Mouse (Mus musculus) midbrain, embryonic 15.5 days (tissue): Measurements from ENCODE around the gene Lrrc52. TPM values are rescaled to one million over a fixed set of nuclear protein-coding genes. Genes with fewer than 3 reads are reported as not detected.

Experiments
- ATAC-seq: fragments of 200-750 bp; cut with Nextera tagmentation; replicated peaks from 2 replicates; pipeline ENCODE4 v1.8.0; 2017; ENCODE audit warnings: moderate TSS enrichment
- H3K27ac ChIP-seq: fragments of 300-500 bp; sonication (generic); 2 replicates; pipeline ENCODE4 v1.5.1; 2015; ENCODE audit warnings: mild to moderate bottlenecking, inconsistent platforms
- H3K27me3 ChIP-seq: fragments of 300-500 bp; sonication (generic); replicated peaks from 2 replicates; pipeline ENCODE4 v1.6.1; 2015; ENCODE audit warnings: inconsistent platforms
- H3K36me3 ChIP-seq: fragments of 300-500 bp; sonication (generic); replicated peaks from 2 replicates; pipeline ENCODE4 v1.6.1; 2015; ENCODE audit warnings: inconsistent platforms
- H3K4me1 ChIP-seq: fragments of 300-500 bp; sonication (generic); 2 replicates; pipeline ENCODE4 v1.6.1; 2015; ENCODE audit warnings: inconsistent platforms
- H3K4me2 ChIP-seq: fragments of 300-500 bp; sonication (generic); 2 replicates; pipeline ENCODE4 v1.6.1; 2015; ENCODE audit warnings: inconsistent platforms, mild to moderate bottlenecking, moderate library complexity
- H3K4me3 ChIP-seq: fragments of 300-500 bp; sonication (generic); 2 replicates; pipeline ENCODE4 v1.5.1; 2015; ENCODE audit warnings: mild to moderate bottlenecking, inconsistent platforms
- H3K9ac ChIP-seq: fragments of 300-500 bp; sonication (generic); 2 replicates; pipeline ENCODE4 v1.6.1; 2015; ENCODE audit warnings: mild to moderate bottlenecking, inconsistent platforms
- H3K9me3 ChIP-seq: fragments of 300-500 bp; sonication (generic); 2 replicates; pipeline ENCODE4 v1.6.1; 2016; ENCODE audit warnings: inconsistent platforms
- WGBS: fragments of 180-500 bp; shearing (Covaris S2); methylation state at CpG from one replicate; pipeline ENCODE4 v1.1.7; 2015; ENCODE audit warnings: mixed read lengths; 5-methylcytosine and 5-hydroxymethylcytosine counted together
- polyA plus RNA-seq: library from polyadenylated mRNA; unstranded; fragments of >200 nt; fragmentation: Nextera tagmentation; extraction: Ambion mirVana; gene quantifications from 2 replicates; pipeline ENCODE4 v1.2.1, GENCODE M21; 2015

Gene Lrrc52
- polyA plus RNA-seq, 1 experiment from 2014 or later, result not detected

DNA sequence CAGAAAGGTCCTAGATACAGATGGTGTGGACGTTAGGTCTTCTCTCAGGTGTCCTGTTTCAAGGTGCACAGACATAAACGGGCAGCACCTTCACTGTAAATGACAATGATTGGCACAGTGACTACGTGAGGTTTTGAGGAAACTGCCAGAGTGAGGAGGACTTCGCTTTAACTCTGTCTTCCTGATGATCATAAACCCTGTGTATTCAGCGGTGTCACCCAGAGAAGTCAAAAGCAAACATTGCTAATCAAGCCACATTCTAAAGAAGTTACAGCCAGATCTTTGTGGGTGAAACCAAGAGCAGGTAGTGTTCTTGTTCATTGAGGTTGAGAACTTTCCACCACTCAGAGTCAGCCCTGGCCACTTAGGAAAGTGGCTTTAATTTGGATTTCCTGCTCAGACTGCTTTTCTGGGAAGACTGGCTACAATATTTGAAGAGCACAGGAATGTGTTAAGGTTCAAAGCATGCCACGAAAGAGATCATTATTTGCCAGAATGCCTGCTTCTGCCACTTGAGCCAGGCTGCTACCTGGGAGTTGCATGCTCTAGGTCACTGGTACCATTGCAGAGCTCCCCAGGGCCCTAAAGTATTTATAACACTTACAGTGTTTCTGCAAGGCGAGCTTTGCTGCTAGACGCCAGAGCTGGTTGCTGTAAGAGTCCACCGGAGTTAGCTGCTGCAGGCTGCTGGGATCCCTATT is 35.5 kb downstream of the Lrrc52 start:
- H3K36me3 ChIP-seq, result no peaks in the 10 kb centered on the region
- H3K9ac ChIP-seq, result no peak overlapping the region
- no peaks in the 10 kb centered on the region for H3K9me3 ChIP-seq
- no peak overlapping the region for H3K4me2 ChIP-seq
- H3K27me3 ChIP-seq, result no peaks in the 10 kb centered on the region
- H3K27ac ChIP-seq, result no peak overlapping the region
- WGBS, result 71% methylated on average over 9 of the region's 9 CpGs
- H3K4me3 ChIP-seq, result no peak overlapping the region
- H3K4me1 ChIP-seq, result no peaks in the 10 kb centered on the region
- ATAC-seq, result no peak

DNA sequence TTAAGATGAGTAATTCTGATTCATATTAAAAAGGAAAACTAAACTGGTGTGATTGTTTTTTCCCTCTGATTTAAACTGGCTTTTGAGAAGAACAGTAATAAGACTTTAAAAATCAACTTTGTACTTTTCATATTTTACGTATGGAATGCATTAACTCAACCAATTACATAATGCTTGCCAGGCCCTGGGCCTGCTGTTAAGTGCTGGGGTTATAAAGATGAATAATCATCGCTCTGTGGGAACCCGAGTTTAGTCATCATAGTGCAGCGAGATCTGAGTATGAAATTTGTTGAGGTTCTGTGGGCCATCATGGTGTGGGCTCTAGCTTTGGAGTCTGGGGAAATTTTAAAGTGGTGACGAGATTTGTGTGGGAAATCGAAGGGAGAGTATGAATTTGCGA is 39.9 kb downstream of the Lrrc52 start:
- H3K27me3 ChIP-seq, result no peaks in the 10 kb centered on the region
- WGBS, result 89% methylated on average over 7 of the region's 7 CpGs
- no peaks in the 10 kb centered on the region for H3K36me3 ChIP-seq
- no peak for ATAC-seq
- no peak overlapping the region for H3K4me2 ChIP-seq
- no peak overlapping the region for H3K4me3 ChIP-seq
- no peaks in the 10 kb centered on the region for H3K4me1 ChIP-seq
- H3K27ac ChIP-seq, result no peak overlapping the region
- H3K9ac ChIP-seq, result no peak overlapping the region
- no peaks in the 10 kb centered on the region for H3K9me3 ChIP-seq

- no peaks in the 10 kb centered on the region for H3K9me3 ChIP-seq
- H3K27ac ChIP-seq, result no peak overlapping the region
- ATAC-seq, result no peak
- no peak overlapping the region for H3K9ac ChIP-seq
- no peaks in the 10 kb centered on the region for H3K4me1 ChIP-seq
- H3K36me3 ChIP-seq, result no peaks in the 10 kb centered on the region
- WGBS, result 90% methylated on average over 5 of the region's 5 CpGs
- no peaks in the 10 kb centered on the region for H3K27me3 ChIP-seq
- no peak overlapping the region for H3K4me2 ChIP-seq
- no peak overlapping the region for H3K4me3 ChIP-seq
Observed at GRCm38 (mm10) chr1:167425572-167425971, 41.0 kb downstream of the Lrrc52 start.

DNA sequence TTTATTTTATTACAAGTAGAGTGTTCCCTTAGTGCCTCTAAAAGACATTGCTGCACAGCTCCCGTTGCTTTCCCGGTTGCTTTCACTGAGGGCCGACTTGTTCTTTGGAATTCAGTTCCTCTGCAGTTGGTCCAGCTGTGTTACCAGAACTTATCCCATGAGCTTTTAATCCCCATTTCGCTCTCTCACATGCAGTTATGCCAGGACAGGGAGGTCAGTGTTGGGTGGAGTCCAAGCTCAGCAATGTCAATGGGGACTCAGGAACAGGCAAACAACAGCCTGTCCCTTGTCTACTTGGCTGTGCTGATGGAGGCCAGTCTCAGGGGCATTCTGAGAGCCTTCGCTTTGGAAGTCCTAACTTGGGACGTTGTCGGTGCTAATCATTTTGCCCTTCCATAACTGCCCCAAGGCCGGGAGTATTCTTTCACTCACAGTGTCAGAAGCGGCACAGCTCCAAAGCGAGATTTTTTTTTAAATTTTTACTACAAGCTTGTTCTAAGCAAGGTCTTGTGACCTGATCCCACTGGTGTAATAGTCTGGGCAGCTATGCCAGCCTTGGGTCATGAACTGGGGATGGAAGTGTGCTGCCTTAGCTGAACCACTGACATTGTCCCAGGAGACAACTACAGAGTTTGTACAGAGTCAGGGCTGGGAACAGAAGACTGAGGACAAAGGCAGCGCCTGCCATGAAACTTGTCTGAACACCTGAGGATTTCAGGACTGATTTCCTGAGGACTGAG is 43.9 kb downstream of the Lrrc52 start:
- WGBS, result 77% methylated on average over 11 of the region's 11 CpGs
- ATAC-seq, result no peak
- Histone ChIP-seq H3K27me3 (no peaks in the 10 kb centered on the region), H3K36me3 (no peaks in the 10 kb centered on the region), H3K9ac (no peak overlapping the region), H3K4me3 (no peak overlapping the region), H3K27ac (no peak overlapping the region), H3K9me3 (no peaks in the 10 kb centered on the region), H3K4me2 (no peak overlapping the region), H3K4me1 (no peaks in the 10 kb centered on the region)

DNA sequence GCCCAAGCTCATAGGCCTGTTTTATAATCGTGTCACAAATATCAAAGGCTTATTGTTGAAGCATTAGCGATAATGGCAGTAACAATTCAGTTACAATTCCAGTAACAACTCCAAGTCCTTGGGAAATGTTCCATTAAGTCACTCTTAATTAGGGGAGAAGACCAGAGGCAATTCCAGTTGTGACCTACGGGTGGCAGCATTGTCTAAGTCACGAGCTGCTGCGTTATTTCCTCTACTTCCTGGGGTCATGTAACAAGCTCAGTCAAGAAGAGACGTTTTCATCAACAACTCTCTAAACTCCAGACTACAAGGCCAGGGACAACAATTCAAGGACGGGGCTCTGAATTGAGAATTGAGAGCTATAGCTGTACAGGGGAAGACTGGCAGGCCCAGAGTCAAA is 51.7 kb downstream of the Lrrc52 start:
- peak; percentile 52; the same call in 1 of the 2 replicates for ATAC-seq
- WGBS, result 3% methylated on average over 7 of the region's 7 CpGs
- H3K9ac ChIP-seq, result no peak overlapping the region
- no peak overlapping the region for H3K4me2 ChIP-seq
- no peaks in the 10 kb centered on the region for H3K4me1 ChIP-seq
- H3K4me3 ChIP-seq, result no peak overlapping the region
- no peaks in the 10 kb centered on the region for H3K9me3 ChIP-seq
- no peaks in the 10 kb centered on the region for H3K27me3 ChIP-seq
- no peak overlapping the region for H3K27ac ChIP-seq
- H3K36me3 ChIP-seq, result no peaks in the 10 kb centered on the region

GRCm38 (mm10) chr1:167411991-167412715 is 54.4 kb downstream of the Lrrc52 start:
- H3K36me3 ChIP-seq, result no peaks in the 10 kb centered on the region
- ATAC-seq, result no peak
- no peak overlapping the region for H3K27ac ChIP-seq
- no peak overlapping the region for H3K9ac ChIP-seq
- 77% methylated on average over 12 of the region's 12 CpGs for WGBS
- no peaks in the 10 kb centered on the region for H3K9me3 ChIP-seq
- no peaks in the 10 kb centered on the region; the same call in 1 of the 2 replicates for H3K27me3 ChIP-seq
- no peak overlapping the region for H3K4me3 ChIP-seq
- H3K4me1 ChIP-seq, result no peaks in the 10 kb centered on the region
- no peak overlapping the region for H3K4me2 ChIP-seq

DNA sequence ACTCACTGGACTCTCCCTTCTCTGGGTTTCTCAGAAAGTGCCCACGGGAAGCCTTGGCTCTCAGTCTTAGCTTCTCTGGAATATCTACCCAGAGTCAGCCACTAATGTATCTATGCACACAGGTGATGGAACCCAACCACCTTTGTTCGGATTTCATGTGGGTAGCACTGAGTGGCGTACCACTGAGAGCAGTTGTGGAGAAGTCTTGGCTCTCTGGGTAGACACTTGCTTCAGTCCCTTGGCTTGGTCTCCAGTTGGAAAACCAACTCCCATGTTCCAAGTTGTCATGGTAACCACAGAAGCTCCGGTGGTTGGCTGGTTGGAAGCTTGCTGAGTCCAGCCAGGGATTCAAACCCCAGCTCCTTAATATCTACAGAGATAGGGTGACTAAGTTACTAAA is 57.0 kb downstream of the Lrrc52 start:
- Histone ChIP-seq H3K4me3 (no peak overlapping the region), H3K4me2 (no peak overlapping the region), H3K9ac (no peak overlapping the region), H3K9me3 (no peaks in the 10 kb centered on the region), H3K27ac (no peak overlapping the region), H3K4me1 (no peaks in the 10 kb centered on the region), H3K36me3 (no peaks in the 10 kb centered on the region), H3K27me3 (no peaks in the 10 kb centered on the region; the same call in 1 of the 2 replicates)
- 81% methylated on average over 4 of the region's 4 CpGs for WGBS
- no peak for ATAC-seq

GRCm38 (mm10) chr1:167405237-167405636 is 61.3 kb downstream of the Lrrc52 start:
- no peak overlapping the region for H3K27ac ChIP-seq
- no peak for ATAC-seq
- no peaks in the 10 kb centered on the region for H3K9me3 ChIP-seq
- H3K9ac ChIP-seq, result no peak overlapping the region
- H3K4me3 ChIP-seq, result no peak overlapping the region
- WGBS, result 85% methylated on average over 4 of the region's 4 CpGs
- no peaks in the 10 kb centered on the region; the same call in 1 of the 2 replicates for H3K27me3 ChIP-seq
- no peaks in the 10 kb centered on the region for H3K36me3 ChIP-seq
- no peak overlapping the region for H3K4me2 ChIP-seq
- no peaks in the 10 kb centered on the region for H3K4me1 ChIP-seq

Other genes starting within 250 kb of the Lrrc52 start
- gene Uck2, start 181.5 kb downstream of the Lrrc52 start, polyA plus RNA-seq, result 50.1 and 50.9 TPM in 2 replicates
- gene Tmco1, start 158.4 kb downstream of the Lrrc52 start, polyA plus RNA-seq, result 65.2 and 70.6 TPM in 2 replicates
- gene Aldh9a1, start 116.8 kb downstream of the Lrrc52 start, polyA plus RNA-seq, result 33.4 and 37.1 TPM in 2 replicates
- gene Mgst3, start 72.9 kb downstream of the Lrrc52 start, polyA plus RNA-seq, result 138 and 142 TPM in 2 replicates
- gene Rxrg, start 131.6 kb upstream of the Lrrc52 start, polyA plus RNA-seq, result 8.4 and 9.3 TPM in 2 replicates
- 8.8 and 11.9 TPM in 2 replicates for gene Lmx1a, start 222.5 kb upstream of the Lrrc52 start, polyA plus RNA-seq